Mouse (Mus musculus) heart, postnatal 14 days (tissue): ENCODE data around the gene Gsto2. TPM values are rescaled to one million over a fixed set of nuclear protein-coding genes. Genes with fewer than 3 reads are reported as not detected.

Experiments used
- DNase-seq, 2 experiments: peaks; one replicate each; pipeline ENCODE4 v3.0.0; 2021 to 2022
- intact Hi-C: fragments of 180-260 bp; cut with DNase I; formaldehyde crosslinking; loops from one replicate; pipeline ENCODE4 v1.15.1; 2025
- total RNA-seq, 2 experiments: library from RNA; stranded (reverse); gene quantifications; 2 replicates each; pipeline ENCODE4 v1.2.3; 2021

Gene Gsto2
- total RNA-seq, 2 experiments from 2014 or later: 1.6 to 1.7 TPM

GRCm38 (mm10) chr19:47887417-47887816 lies 22.1 kb downstream of the Gsto2 start:
- intact Hi-C loops: no loop called here
- peak; percentile 33 to 54 for DNase-seq

DNA sequence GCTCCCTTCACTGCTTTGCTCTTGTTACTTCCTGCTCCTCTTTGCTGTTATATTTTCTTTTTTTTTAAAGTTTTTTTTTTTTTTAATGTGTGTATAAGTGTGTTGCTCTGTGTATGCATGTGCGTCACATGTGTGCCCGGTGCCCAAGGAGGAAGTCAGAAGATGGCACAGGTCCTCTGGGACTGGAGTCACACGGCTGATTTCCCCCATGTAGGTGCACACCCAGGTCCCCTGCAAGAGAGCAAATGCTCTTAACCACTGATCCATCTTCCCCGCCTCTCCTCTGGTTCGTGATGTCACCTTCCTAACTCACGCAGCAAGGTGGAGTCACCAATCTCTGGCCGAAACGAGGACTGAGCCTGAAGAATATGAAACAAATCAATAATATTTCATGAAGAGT lies 22.7 kb downstream of the Gsto2 start:
- intact Hi-C loops: no loop called here
- DNase-seq: no peak

DNA sequence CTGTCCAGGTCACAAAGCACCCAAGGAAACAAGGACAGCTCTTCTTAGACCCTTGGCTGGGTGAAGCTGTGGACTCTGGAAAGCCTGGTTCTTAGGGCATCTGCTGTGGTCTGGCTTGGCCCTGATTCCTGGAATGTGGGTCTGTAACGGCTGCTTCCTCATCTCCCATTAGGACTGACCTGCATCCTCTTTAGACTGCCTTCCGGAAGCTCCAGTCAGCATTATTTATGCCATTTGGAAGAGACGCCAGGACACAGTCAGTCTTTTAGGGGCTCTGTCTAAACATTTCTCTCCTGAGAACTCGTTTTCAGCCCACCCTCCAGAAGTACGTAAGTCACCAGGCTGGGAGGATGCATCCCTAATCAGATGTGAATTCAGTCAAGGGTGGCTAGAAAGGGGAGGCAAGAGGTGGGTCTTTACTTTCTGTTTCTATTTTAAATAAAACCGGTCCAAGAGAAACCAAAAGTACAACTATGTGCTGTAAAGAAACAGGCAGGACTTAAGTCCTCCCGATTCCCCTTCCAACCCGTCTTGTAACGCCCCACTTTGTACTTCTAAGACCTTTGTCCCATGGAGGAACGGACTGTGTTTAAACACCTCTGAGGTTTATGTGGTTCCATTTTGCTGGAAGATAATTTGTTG lies 25.3 kb downstream of the Gsto2 start:
- DNase-seq: no peak
- intact Hi-C loops: no loop called here

DNA sequence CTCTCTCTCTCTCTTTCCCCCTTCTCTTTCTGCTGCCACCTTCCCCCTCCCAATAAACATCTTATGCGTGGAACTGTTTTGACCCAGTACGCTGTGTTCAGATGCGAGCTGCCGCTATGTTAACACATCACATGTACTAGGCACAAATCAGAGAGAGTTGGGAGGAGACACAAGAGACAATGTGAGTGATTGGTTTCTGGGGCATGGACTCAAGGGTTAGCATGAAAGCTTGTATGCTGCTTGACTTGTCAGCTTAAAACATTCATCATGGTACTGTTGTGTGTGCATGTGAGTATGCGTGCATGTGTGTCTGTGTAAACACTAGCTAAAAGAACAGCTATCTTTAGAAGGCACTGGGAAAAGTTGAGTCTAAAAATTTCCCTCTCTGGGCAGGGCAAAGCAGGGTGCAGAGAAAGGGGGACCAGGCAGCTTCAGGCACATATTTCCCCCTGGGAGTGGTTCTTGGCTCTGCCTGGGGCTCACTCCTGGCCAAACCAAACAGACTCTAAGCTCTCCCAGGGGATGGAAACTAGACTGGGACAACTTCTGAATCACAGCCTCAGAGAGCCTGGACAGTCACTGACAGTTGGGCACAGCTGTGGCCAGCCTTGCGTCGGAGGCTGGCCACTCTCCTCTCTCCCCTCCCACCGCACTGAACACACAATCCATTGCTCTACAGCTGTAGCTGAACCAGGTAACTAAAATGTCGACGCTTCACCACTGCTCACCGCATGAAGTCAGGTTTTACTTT lies 26.4 kb downstream of the Gsto2 start:
- intact Hi-C loops: no loop called here
- peak; percentile 48 to 57 for DNase-seq

- intact Hi-C loops: no loop called here
- no peak for DNase-seq
Measured at GRCm38 (mm10) chr19:47893092-47893491, 27.8 kb downstream of the Gsto2 start.

DNA sequence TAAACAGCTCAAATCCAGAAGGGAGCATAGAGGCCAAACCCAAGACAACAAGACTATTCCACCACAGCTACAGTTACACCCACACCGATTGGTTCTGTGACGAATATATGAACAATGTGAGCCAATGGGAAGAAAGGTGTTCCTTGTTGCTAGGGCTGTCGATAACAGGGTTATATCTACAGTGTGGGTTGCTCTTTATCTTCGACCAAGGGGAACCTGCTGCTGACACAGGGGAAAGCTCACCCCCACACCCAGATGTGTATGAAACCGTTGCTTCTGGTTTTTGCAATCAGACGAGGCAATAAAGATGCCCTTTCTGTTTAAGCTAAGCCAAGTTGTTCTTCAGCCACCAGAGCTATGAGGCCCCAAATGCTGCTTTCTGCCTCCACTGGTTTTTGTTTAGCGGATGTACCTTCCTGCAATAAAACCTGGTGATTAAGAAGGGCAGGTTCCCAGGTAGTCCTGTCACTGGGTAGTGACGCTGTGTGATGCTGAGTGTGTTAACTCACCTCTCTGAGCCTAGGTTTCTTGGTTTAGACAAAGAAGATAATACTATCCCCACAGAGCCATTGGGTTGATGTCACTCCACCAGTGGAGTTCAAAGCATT lies 33.2 kb downstream of the Gsto2 start:
- intact Hi-C loops: no loop called here
- DNase-seq: no peak

GRCm38 (mm10) chr19:47900012-47900411 lies 34.7 kb downstream of the Gsto2 start:
- intact Hi-C loops: no loop called here
- DNase-seq: no peak

DNA sequence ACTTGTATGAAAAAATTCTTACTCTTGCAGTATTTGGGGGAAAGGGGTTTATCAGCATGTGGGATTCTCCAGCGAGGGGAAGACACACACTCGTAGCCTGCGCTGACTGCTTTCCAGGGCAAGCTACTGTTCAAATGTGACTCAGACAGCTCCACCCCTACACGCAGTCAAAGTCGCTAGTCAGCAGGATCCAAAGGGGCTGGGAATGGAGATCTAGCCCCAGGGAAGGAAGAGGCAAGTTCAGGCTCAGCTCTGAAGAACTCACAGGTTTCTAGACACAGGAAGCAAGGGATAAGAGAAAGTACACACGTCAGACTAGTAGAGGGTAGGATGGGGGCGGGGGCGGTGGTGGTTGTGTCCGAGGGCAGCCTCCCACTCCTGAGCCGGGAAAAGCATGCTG lies 35.2 kb downstream of the Gsto2 start:
- no peak for DNase-seq

GRCm38 (mm10) chr19:47902316-47903201 lies 37.2 kb downstream of the Gsto2 start:
- DNase-seq: peak; percentile 45 to 51
- intact Hi-C loops: no loop called here

More for the DNA sequence above, 35.2 kb downstream of the Gsto2 start:
- intact Hi-C loops: no loop called here

- intact Hi-C loops: no loop called here
- no peak for DNase-seq
Measured at GRCm38 (mm10) chr19:47903679-47904078, 38.3 kb downstream of the Gsto2 start.

GRCm38 (mm10) chr19:47905081-47905480 lies 39.7 kb downstream of the Gsto2 start:
- intact Hi-C loops: no loop called here
- DNase-seq: no peak

DNA sequence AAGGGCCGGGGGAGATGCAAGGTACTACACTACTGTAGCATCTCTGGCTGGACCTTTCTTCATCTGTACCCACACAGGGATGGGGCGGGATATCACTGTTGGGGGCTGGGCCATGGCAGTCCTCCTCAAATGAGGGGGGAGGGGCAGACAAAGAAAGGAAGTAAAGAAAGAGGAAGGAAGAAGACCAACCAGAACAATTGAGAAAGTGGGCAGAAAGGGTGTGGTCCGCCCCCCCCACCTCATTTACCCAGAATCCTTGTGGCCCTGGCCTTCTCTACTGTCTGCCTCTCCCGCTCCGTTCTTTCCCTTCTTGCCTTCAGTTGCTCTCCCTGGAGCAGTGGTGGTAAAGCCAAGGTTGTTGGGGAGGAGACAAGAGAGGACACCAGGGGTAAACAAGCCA lies 40.3 kb downstream of the Gsto2 start:
- DNase-seq: no peak
- intact Hi-C loops: no loop called here

DNA sequence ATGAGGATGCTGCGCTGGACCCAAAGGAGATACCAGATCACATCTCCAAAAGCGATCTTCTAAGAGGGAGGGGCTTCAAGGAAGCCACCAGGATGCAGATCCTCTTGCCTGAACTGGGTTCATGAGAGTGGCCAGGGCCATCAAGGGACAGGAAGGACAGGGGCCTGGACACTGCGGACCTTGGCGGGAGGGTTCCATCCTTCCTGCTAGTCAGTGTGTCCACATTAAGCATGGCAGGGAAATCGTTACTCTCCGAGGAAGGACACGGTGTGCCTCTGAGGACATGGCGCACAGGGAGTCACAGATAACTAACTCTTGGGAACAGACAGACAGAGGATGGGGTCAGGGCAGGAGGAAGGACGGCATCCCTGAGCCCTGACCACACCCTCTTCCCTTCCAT lies 42.3 kb downstream of the Gsto2 start:
- intact Hi-C loops: no loop called here
- DNase-seq: no peak

DNA sequence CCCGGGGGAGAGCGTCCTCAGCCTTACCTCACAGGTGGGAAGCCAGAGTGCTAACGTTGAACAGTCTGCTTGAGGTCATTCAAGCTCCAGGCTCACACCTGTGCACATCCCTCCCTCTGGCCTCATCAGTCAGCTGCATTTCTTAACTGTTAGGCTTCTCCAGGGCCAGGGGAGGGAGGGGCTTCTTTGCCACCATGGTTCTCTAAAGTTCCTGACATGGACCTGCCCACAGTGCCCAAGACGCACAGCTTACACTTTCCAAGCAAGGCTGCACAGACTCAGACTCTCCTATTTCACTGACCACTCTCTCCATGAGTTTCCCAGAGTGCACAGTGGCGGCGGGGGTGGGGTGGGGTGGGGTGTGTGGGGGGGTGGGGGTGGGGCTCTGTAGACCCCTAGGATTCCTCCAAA lies 43.6 kb downstream of the Gsto2 start:
- DNase-seq: no peak
- intact Hi-C loops: no loop called here

DNA sequence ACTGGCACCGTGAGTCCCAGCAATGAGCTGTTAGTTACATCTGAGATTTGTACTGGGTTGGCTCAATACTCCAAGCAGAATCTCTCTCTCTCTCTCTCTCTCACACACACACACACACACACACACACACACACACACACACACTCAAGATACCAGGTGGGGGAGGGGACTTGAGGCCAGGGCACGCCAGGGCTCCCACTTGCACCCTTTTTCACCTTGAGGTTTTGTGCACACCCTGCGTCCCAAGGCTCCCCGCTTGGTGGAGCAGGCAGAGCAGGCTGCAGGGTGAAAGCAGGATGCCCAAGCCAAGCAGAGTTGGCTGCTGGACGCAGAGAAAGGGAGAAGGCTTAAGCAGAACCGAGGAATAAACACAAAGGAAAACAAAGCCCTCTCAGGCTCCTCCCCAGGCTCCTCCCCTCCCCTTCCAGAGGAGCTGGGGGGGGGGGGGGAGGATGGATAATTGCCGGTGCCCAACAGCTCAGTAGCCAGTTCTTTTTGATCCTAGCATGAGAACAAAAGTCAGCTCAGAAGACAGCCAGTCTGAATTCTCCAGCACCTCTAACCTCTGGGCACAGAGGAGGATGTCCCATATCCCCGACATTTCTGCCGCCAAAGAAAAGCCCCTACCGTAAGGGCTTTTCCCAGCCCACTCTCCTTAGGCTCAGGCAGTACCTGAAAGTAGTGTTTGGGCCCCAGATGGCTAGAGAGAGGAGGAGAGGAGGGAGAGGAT lies 44.2 kb downstream of the Gsto2 start:
- peak in 1 of 2 experiments; percentile 44 for DNase-seq
- intact Hi-C loops: no loop called here

- intact Hi-C loops: no loop called here
- DNase-seq: no peak
Measured at GRCm38 (mm10) chr19:47910117-47910618, 44.8 kb downstream of the Gsto2 start.

DNA sequence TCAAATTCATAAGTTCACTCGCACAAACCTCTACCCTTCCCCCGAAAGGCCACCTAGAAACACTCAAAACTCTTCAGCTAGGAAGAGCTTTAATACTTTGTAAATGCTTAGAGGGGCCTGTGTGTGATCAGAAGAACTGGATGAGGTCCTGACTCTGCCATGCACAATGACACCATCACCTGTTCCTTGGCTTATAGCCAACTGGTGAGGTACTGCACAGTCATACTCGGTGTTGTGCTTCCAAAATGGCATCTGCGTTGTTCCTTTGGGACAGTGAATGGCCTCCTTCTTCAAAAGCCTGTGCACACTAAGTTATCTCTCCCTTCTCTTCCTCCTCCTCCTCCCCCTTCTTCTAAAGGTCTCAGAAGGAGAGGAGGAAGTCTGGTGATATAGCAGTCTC lies 45.4 kb downstream of the Gsto2 start:
- DNase-seq: no peak
- intact Hi-C loops: no loop called here

DNA sequence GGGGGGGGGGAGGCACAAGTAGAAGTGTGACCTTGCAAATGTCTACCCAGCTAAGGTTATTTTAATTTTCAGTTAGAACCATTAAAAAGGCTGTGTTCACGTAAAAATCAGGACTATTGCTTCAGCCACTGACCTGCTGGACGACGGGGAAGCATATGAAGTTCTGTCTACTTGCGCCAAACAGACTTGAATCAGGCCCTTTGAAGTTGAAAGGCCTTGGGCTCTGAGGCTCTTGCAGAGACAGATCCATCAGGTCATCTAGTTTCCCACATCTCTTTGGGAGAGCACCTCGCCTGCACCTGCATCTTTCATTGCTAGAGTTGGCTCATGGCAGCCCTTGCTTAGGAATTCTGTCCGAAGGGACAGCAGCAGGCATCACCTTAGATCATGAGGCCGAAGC lies 48.0 kb downstream of the Gsto2 start:
- intact Hi-C loops: no loop called here
- DNase-seq: no peak

- intact Hi-C loops: no loop called here
- no peak for DNase-seq
Measured at GRCm38 (mm10) chr19:47914191-47914590, 48.9 kb downstream of the Gsto2 start.

- intact Hi-C loops: no loop called here
- DNase-seq: no peak
Measured at GRCm38 (mm10) chr19:47915251-47915650, 49.9 kb downstream of the Gsto2 start.
